Mouse (Mus musculus) retina, postnatal 7 days (tissue): ENCODE results near the gene Klrb1f.
"Not testable (repeated sequence)": the region's sequence is repeated elsewhere in the genome, so short reads cannot be mapped to it uniquely, and the experiment has no call there.

Source experiments
- DNase-seq: peaks from one replicate; pipeline ENCODE4 v3.0.0-alpha.2; 2012; ENCODE audit warnings: low read depth, low spot score

Gene Klrb1f

DNA sequence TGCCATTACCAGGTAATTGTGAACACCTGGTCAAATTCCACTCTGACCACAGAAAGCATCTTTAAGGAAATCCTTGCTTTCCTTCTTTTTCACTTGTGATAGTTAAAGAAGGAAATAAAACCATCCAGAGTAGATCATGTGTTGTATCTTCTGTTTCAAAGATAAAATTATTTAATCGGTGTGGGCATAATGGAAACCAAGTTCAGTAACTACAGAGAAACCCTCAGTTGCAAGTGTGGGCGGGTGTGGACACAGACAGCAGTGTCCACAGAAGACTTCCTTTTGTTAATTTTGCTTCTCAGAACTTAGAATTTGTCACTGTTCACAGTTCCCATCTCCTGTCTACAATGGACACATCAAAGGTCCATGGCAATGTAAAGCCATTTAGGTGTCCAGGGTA, at the start of gene Klrb1f:
Gene Klrb1f, plus strand, starts transcription at position 301 of the 400 bp plus-strand sequence.
- no peak for DNase-seq

DNA sequence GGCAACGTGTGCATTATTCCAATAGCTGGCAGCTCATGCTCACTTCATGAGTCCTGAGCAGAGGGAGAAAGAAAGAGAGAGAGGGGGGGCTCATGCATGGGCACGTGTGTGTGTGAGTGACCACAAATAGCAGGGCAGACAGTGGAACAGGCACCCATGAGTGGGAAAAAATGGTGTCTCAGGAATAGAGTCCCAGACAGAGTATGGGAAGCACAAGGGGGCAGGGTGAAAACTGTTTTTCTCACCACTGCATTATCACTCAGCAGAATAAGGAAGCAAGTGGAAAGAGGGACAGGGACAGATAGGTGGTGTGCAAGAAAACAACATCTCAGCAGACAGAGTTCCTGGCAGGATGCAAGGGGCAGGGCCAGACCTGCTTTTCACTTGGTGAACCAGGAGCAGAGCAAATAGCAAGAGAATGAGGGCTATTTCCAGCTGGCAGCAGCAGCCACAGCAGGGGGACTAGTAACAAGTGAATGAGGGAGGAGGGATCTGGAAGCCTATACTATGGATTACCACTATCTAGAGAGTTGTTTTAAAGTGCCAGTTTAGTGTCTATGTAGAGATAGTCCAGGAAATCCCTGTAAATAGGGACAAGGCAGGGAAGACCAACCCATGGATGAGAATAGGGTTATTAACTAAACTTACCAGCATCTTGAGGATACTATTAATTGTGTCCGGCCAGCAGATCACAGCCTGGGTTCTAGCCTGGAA, 49.5 kb upstream of the Klrb1f start:
- DNase-seq, result no peak

DNA sequence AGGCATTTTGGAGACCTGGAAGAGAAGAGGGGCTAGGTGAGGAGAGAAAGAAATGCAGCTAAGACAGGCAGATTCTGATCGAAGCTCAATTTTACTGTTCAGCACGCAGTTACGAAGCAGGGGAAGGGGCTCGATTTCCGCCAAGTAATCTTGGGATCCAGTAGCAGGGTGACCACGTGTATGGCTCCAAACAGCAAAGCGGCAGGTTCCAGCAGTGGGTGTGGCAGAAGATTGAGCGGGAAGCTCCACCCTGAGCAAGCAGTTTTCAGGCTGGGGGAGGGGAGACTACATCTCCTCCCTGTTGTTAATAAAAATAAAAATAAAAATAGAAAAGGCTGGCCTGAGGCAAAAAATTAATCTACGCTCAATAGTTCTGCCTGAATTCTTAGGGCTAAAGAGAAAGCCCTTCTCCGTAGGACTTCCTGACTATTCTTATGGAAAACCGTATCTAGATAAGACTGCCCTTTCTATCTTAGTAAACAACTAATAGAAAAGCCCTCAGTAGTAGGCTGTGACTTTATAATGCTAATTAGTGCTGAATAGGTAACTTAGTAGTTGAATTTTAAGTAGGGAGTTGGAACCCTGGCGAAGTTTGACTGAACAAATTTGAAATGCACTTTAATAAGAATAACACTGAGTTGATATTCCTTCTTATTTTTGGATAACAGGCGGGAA, 48.8 kb upstream of the Klrb1f start:
- no peak for DNase-seq

DNA sequence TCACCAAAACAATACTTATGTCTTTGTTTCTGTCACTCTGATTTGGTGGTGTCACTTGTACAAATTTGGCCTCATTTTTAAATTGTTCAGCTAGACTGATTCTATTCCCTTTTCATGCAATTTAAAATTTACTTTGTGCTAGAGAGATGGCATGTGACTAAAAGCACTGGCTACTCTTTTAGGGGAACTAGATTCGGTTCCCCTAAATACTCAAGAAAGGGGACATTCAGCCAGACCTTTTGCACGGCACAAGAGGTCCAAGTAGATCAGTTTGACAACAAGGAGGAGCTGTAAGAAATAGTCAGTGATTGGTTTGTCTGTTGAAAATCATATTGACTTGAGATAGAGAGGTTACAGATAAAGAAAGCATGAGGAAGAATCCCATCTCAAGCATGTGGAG, 44.3 kb upstream of the Klrb1f start:
- DNase-seq, result no peak

- no peak for DNase-seq
Observed at GRCm38 (mm10) chr6:129008552-129008951, 37.1 kb upstream of the Klrb1f start.

GRCm38 (mm10) chr6:129009846-129010504, 35.7 kb upstream of the Klrb1f start:
- DNase-seq, result not testable (repeated sequence)

DNA sequence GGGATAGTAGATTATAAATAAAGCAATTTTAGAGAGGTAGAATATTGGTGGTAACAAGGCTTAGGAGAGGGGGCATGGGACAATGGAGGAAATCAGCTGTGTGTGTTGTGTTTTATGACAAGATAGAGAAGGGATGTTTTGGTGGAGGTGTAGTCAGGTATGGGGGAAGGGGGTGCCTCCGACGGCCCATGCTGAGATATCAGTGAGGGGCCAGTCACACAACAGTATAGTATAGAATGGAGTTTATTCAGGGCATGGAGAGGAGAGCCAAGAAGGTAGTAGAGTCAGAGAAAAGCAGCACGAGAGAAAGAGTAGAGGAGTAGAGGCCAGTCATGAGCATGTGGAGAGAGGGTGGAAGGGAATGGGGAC, 35.2 kb upstream of the Klrb1f start:
- no peak for DNase-seq

DNA sequence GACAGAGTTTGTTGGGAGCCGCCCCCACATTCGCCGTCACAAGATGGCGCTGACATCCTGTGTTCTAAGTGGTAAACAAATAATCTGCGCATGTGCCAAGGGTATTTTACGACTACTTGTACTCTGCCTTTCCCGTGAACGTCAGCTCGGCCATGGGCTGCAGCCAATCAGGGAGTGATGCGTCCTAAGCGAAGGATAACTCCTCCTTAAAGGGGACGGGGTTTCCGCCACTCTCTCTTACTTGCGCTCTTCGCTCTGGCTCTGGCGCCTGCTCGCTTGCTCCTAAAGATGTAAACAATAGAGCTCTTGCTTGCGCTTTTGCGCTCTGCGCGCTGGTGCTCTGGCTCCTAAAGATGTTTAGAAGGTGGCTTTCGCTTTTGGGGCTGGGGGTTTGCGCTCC, 33.7 kb upstream of the Klrb1f start:
- DNase-seq, result not testable (repeated sequence)

- DNase-seq, result no peak
Observed at GRCm38 (mm10) chr6:129012966-129013365, 32.7 kb upstream of the Klrb1f start.

DNA sequence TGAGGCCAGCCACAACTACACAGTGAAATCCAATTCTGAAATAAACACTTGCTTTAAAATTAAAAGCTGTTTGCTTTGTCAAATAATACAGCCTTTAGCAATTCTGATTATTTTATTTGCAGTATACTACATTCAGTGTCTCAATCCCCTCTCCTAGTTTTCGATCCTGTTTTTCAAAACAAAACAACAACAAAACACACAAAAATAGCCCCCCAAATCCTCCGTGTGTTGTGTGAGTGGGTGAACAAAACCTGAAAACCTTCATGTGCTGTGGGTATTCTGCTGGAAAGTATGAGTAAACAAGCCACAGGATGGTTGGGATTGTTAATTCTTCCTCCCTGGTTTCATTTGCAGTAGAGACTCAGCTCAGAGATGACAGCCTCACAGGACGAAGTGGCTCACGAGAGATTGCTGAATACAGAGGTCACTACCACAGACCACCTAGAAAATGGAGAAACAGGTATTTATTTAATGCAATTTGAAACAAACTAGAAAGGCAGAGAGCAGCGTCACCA, 31.9 kb upstream of the Klrb1f start:
- no peak for DNase-seq

GRCm38 (mm10) chr6:129014399-129014798, 31.3 kb upstream of the Klrb1f start:
- DNase-seq, result no peak

DNA sequence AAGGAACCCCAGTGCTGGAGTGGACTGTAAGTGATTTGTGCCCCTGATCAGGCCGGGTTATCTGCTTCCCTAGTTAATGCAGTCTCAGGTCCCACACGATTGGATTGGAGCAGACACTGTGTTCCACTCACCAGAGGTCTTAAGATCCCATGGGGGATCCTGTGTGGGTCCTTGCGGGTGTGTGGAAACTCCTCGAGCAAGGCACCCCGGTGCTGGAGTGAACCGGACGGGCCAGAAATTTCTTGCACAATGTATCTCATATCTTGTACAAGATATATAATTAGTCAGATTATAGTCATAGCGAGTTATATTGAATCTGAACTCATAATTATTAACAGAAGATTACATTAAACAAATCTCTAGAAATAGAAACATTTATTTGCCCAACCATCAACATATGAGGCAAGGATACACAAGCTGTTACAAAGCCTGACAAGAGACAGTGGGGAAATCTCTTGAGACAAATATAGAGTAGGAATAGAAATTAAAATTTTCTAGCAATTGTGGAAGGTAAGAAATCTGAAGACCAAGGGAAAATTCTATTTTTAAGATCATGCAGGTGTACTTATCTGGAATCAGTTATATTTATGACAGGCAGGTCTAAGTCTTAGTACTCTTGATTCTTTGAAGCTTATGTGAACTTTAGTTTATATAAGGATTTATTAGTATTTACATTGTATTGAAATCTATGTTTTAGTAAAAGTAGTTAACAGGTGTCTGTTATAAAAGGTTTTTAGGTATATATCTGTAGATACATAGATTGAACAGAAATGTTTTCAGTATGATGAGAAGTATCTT, 18.1 kb upstream of the Klrb1f start:
- DNase-seq, result no peak

DNA sequence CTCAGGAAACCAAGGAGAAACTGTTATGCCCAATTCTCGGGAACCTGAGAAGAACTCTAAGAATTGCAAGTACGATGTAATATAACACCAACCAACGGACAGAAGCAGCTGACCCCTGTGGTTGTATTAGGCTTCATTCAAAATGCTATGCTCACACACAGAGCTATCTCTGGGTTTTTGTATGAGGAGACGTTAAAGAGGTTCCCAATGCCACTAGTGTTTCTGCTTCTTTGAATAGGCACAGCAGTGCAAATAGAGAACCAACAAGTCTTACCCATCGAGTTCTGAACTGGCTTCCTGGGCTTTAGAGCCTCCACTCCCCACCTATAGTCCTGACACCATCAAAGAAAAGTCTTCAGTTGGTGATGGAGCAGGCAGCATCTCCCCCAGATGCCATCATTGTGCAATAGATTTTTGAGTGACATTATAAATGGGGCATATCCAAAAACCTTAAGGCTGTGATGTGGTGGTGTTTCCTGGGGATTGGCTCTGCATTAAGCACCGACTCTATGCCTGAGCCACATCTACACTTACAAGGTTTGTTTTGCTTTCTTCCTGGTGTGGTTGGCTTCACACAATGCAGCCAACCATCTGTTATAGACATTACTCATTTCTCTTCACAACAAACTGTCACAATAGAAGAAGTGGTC, 15.4 kb upstream of the Klrb1f start:
- no peak for DNase-seq

DNA sequence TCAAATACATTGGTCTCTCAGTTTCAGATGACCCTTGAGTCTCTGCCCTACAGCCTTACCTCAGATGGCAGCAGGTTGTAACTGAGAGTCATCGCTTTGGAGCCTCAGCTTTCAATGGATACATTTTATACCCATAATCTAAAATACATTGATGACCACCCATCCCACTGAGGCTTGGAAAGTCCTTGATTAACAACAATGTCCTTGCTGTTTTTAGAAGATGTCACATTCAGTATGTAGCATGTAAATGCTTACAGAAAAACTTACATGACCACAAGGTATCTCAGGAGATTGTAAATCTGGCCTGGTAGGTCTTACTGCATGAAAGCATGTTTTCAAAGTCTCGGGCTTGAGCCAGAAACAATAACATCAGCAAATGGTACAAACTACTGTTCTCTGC, 14.7 kb upstream of the Klrb1f start:
- no peak for DNase-seq

- no peak for DNase-seq
Observed at GRCm38 (mm10) chr6:129033397-129033796, 12.3 kb upstream of the Klrb1f start.

- no peak for DNase-seq
Observed at GRCm38 (mm10) chr6:129035017-129035416, 10.7 kb upstream of the Klrb1f start.

DNA sequence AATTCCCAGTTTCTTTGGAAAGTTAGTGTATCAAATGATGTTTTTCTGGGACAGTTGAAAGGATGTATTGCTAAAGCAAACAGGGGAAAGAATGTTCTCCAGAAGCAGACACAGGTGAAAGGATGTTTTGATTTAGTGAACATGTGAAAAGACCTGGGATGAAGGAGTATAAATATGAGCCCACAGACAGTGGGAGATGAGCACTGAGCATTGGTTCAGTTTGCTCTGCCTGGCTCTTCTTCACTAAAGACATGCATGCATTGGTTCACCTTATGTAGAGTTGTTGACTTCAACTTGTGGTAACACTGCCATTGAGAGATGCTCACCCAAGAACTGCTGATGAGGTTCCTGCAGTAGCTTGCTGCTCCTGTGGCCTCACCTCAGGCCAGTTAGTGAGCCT, 9.4 kb upstream of the Klrb1f start:
- DNase-seq, result no peak

DNA sequence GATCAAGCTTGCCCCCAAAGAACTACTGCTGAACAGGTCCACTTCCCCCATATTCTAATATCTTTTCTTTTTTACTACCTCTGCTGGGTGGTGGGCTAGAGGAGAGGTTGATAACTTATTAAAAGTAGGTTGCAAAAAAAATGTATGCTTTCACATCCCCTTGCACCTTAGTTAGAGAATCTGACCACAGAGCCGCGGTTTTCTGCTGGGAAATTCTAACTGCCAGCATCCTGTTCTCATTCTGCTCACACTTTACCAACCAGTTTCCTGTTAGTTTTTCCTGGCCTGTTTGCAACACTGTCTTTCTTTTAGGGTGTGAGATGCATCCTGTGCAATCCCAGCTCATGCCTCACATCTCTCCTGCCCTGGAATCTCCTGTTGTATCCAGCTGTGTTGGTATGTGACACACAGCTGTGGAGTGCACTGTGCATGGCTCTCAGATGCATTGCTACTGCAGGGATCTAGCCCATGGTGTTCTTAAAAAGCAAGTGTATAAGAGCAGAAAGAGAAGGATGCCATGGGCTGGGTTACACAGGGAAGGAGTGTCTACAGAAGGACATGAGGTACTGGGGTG, 8.7 kb upstream of the Klrb1f start:
- DNase-seq, result no peak

- no peak for DNase-seq
Observed at GRCm38 (mm10) chr6:129041470-129041869, 4.2 kb upstream of the Klrb1f start.

- no peak for DNase-seq
Observed at GRCm38 (mm10) chr6:129042470-129042869, 3.2 kb upstream of the Klrb1f start.

DNA sequence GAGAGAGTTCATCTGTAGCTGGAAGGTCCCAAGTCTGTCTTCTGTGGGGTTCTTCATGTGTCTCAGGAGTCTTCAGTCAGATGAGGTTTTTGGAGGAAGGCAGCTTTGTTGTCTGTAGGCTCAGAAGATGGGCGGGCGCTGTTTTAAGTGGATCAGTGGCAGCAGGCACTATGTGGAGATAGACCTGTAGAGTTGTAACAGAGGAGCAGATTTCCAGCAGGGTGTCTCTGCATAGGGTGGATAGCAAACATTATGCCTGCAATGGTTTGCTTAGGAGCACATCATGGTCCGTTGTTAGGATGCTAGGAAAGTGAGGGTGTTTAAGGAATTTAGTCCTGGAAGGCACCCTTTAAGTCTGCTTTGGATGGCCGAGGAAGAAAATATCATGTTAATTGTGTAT, 2.7 kb downstream of the Klrb1f start:
- no peak for DNase-seq
